Mouse (Mus musculus): Measurements from ENCODE around the gene Junb.

The Junb gene

GRCm38 (mm10) chr8:84987903-84988302 lies 9.4 kb upstream of the Junb start:
- no peak for DNase-seq (ENCODE audit: low spot score)

GRCm38 (mm10) chr8:84987388-84987787 lies 8.9 kb upstream of the Junb start:
- no peak for DNase-seq (ENCODE audit: low spot score)

GRCm38 (mm10) chr8:84986379-84986945 lies 7.9 kb upstream of the Junb start:
- DNase-seq (ENCODE audit: low spot score): peak; percentile 50

GRCm38 (mm10) chr8:84985684-84986378 lies 7.3 kb upstream of the Junb start:
- DNase-seq (ENCODE audit: low spot score): peak; percentile 68

GRCm38 (mm10) chr8:84985049-84985683 lies 6.6 kb upstream of the Junb start:
- DNase-seq (ENCODE audit: low spot score): peak; percentile 22

GRCm38 (mm10) chr8:84984294-84985048 lies 6.0 kb upstream of the Junb start:
- no peak for DNase-seq (ENCODE audit: low spot score)

- no peak for DNase-seq (ENCODE audit: low spot score)
These were observed 4.0 kb upstream of the Junb start for GRCm38 (mm10) chr8:84982499-84983011.

GRCm38 (mm10) chr8:84981644-84982498 lies 3.4 kb upstream of the Junb start:
- no peak for DNase-seq (ENCODE audit: low spot score)

- no peak for DNase-seq (ENCODE audit: low spot score)
These were observed 2.3 kb upstream of the Junb start for GRCm38 (mm10) chr8:84980622-84981358.

- DNase-seq (ENCODE audit: low spot score): peak; percentile 91
These were observed 1.3 kb upstream of the Junb start for GRCm38 (mm10) chr8:84979599-84980421.

GRCm38 (mm10) chr8:84977435-84978247 lies 877 bp downstream of the Junb start:
- DNase-seq (ENCODE audit: low spot score): peak; percentile 53

GRCm38 (mm10) chr8:84976763-84977434 lies 1.6 kb downstream of the Junb start:
- DNase-seq (ENCODE audit: low spot score): no peak

- peak; percentile 95 for DNase-seq (ENCODE audit: low spot score)
These were observed 2.3 kb downstream of the Junb start for GRCm38 (mm10) chr8:84976031-84976762.

GRCm38 (mm10) chr8:84975434-84975833 lies 3.1 kb downstream of the Junb start:
- peak; percentile 79 for DNase-seq (ENCODE audit: low spot score)

- peak; percentile 50 for DNase-seq (ENCODE audit: low spot score)
These were observed 3.9 kb downstream of the Junb start for GRCm38 (mm10) chr8:84974543-84975142.

- DNase-seq (ENCODE audit: low spot score): peak; percentile 75
These were observed 4.5 kb downstream of the Junb start for GRCm38 (mm10) chr8:84973803-84974542.

GRCm38 (mm10) chr8:84973079-84973478 lies 5.4 kb downstream of the Junb start:
- DNase-seq (ENCODE audit: low spot score): peak; percentile 28

Data from c-Kit-positive CD71-positive TER-119-positive erythroid progenitor cells, embryonic 14.5 days (primary cell).